Mouse (Mus musculus): ENCODE measurements around the gene Pmfbp1.

GRCm38 (mm10) chr8:109465056-109465455 is 28.8 kb upstream of the Pmfbp1 start:
- TF ChIP-seq CTCF (conservative IDR thresholded peaks at IDR 0.05 in 1 of 2, IDR thresholded peaks at IDR 0.05 in 1 of 2; ENCODE audit: low read depth in 2 of 2, low read length in 2 of 2) (no peak), E2F4 (IDR thresholded peaks at IDR 0.05; ENCODE audit: insufficient replicate concordance, low read depth, low read length) (no peak), MXI1 (IDR thresholded peaks at IDR 0.05; ENCODE audit: low read depth, low read length) (no peak), ZC3H11A (IDR thresholded peaks at IDR 0.05; ENCODE audit: low read depth, low read length) (no peak), USF1 (IDR thresholded peaks at IDR 0.05; ENCODE audit: low read depth, low read length) (no peak), UBTF (IDR thresholded peaks at IDR 0.05; ENCODE audit: low read depth, low read length) (no peak), MEF2A (IDR thresholded peaks at IDR 0.05; ENCODE audit: borderline replicate concordance, low read depth, low read length) (no peak), MAX (IDR thresholded peaks at IDR 0.05; ENCODE audit: low read length) (no peak), KAT2A (IDR thresholded peaks at IDR 0.05; ENCODE audit: insufficient replicate concordance, low read length) (no peak)
